Mouse (Mus musculus) C2C12 (cell line): Measurements from ENCODE around the gene Ptpn9.

Source experiments
- CTCF ChIP-seq: IDR thresholded peaks from one replicate; pipeline ENCODE4 v1.5.1; 2011; ENCODE audit not compliant: control insufficient read depth, insufficient read depth, insufficient read length
- MAX ChIP-seq: IDR thresholded peaks from one replicate; pipeline ENCODE4 v1.6.1; 2011; ENCODE audit warnings: mild to moderate bottlenecking, control low read depth

DNA sequence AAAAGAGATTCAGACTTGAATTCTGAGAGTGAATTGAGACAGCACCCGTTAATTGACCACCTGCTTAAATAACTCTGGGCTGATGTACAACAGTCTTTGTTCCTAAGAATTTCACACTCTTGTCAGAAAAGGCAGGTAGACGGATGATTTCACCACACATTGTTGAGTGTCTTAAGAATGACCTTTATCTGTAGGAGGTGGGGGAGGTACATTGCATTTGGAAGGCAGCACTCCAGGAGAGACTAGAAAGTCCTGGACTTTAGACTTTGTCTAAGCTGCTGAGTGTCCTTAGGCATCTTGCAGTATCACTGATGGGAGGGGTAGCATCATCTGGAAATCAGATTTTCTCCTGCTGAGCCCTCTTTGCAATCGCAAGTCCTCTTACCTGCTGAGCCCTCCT lies 87.5 kb downstream of the Ptpn9 start:
- TF ChIP-seq CTCF (no peak), MAX (no peak)
